Mouse (Mus musculus) kidney, postnatal 14 days (tissue): Measurements from ENCODE around the gene Copz2.

Experiments
- DNase-seq: peaks from one replicate; pipeline ENCODE4 v3.0.0; 2022; ENCODE audit warnings: mixed read lengths

Gene Copz2

DNA sequence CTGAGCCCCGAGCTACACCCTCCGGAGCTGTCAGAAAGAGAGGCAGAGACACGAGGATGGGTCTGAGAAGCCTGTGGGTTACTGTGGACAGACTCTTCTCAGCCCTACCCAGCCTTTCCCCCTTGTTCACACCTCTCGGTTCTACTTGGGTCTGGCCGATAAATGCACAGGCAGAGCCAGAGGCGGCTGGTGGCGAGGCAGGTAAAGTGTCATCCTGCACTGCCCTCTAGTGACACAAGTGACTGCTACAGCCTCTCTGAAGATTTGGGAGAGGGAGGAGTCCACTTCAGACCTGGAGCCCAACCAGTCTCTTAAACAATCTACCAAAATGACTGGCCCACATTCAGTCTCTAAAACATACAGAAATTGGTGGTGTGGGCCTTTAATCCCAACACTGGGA is 60.3 kb downstream of the Copz2 start:
- peak; percentile 86 for DNase-seq
